ENCODE assay signal across 11 mouse cellular contexts in genomic region chr11:14183258-14183968, GRCm38 (mm10).
DNase-seq lines count a peak whose midpoint lies in the region; ATAC-seq and TF ChIP-seq lines count a peak whose summit lies in the region.
"Had no signal": no experiment of that assay in that cellular context is flagged by ENCODE, and none has a peak within 500 bp of the region (broad histone marks: within the 10 kb centered on the region; RNA-seq: fewer than 3 reads in every experiment).

No protein-coding gene starts in this region.

- no peaks in the 10 kb centered on the region for H3K9me3 ChIP-seq in forebrain, embryonic 15.5 days
- H3K9me3 ChIP-seq in forebrain, embryonic 13.5 days (replicated peaks) = no peaks in the 10 kb centered on the region
- H3K9me3 ChIP-seq in kidney, postnatal 0 days (replicated peaks; ENCODE audit: low read length) = no peaks in the 10 kb centered on the region
- no peaks in the 10 kb centered on the region for H3K9me3 ChIP-seq in intestine, embryonic 16.5 days (ENCODE audit: control insufficient read depth, low read length)
- no peaks in the 10 kb centered on the region for H3K9me3 ChIP-seq in liver, embryonic 14.5 days (ENCODE audit: control insufficient read depth, low read length)

- peak; percentile 10 for DNase-seq in kidney, postnatal 0 days (ENCODE audit: low spot score)
- no peak for DNase-seq in kidney, postnatal 10 days
- DNase-seq in liver, embryonic 14.5 days (ENCODE audit: low read depth in 3 of 3, low spot score in 3 of 3) = peak in 1 of 3 experiments; percentile 11
- DNase-seq in right cerebral cortex, postnatal 4 days = no peak
- DNase-seq: cerebellum, adult 9-11 months; heart, adult 11 months had no signal

- ATAC-seq in forebrain, embryonic 15.5 days (replicated peaks) = 0 out of 2 replicates have a peak, but pooled peaks have one; percentile 26
- no peak for ATAC-seq in forebrain, embryonic 13.5 days
- ATAC-seq in kidney, postnatal 0 days (replicated peaks; ENCODE audit: low FRiP score, low read depth) = peak; percentile 73; the same call in 1 of the 2 replicates
- ATAC-seq in intestine, embryonic 16.5 days = peak; percentile 95
- peak; percentile 70 for ATAC-seq in liver, embryonic 14.5 days (ENCODE audit: insufficient read depth)
- ATAC-seq: hindbrain, postnatal 0 days had no signal

- peaks cover 5% of the 10 kb centered on the region; the same call in 1 of the 2 replicates for H3K4me1 ChIP-seq in forebrain, embryonic 15.5 days
- H3K4me1 ChIP-seq in forebrain, embryonic 13.5 days = peaks cover 14% of the 10 kb centered on the region
- no peaks in the 10 kb centered on the region for H3K4me1 ChIP-seq in kidney, postnatal 0 days (replicated peaks; ENCODE audit: insufficient read depth, low read length)
- no peaks in the 10 kb centered on the region for H3K4me1 ChIP-seq in intestine, embryonic 16.5 days (ENCODE audit: control insufficient read depth, insufficient read depth, low read length)
- no peaks in the 10 kb centered on the region for H3K4me1 ChIP-seq in liver, embryonic 14.5 days (replicated peaks; ENCODE audit: control insufficient read depth in 2 of 2, insufficient read depth in 2 of 2, low read length in 1 of 2)

- TF ChIP-seq EP300 in liver, embryonic 14.5 days (IDR thresholded peaks at IDR 0.05; ENCODE audit: low read depth) = no peak

- no peak overlapping the region for H3K9ac ChIP-seq in forebrain, embryonic 15.5 days (replicated peaks)
- H3K9ac ChIP-seq in forebrain, embryonic 13.5 days = no peak overlapping the region
- H3K9ac ChIP-seq in kidney, postnatal 0 days (ENCODE audit: low read depth, low read length) = no peak overlapping the region
- no peak overlapping the region for H3K9ac ChIP-seq in intestine, embryonic 16.5 days (ENCODE audit: low read depth, low read length)
- H3K9ac ChIP-seq in liver, embryonic 14.5 days (replicated peaks) = no peak overlapping the region

- no peak for TF ChIP-seq CTCF in kidney, postnatal 0 days (IDR thresholded peaks at IDR 0.05; ENCODE audit: low read depth)
- TF ChIP-seq CTCF in liver, embryonic 14.5 days (IDR thresholded peaks at IDR 0.05; ENCODE audit: low read depth) = no peak

- no peak overlapping the region; the same call in 1 of the 2 replicates for H3K27ac ChIP-seq in forebrain, embryonic 15.5 days (replicated peaks)
- no peak overlapping the region for H3K27ac ChIP-seq in forebrain, embryonic 13.5 days
- no peak overlapping the region for H3K27ac ChIP-seq in kidney, postnatal 0 days
- no peak overlapping the region for H3K27ac ChIP-seq in intestine, embryonic 16.5 days (ENCODE audit: low read length)
- H3K27ac ChIP-seq in liver, embryonic 14.5 days = no peak overlapping the region
- H3K27ac ChIP-seq: hindbrain, postnatal 0 days; macrophage had no signal

- no peaks in the 10 kb centered on the region for H3K36me3 ChIP-seq in forebrain, embryonic 15.5 days
- no peaks in the 10 kb centered on the region for H3K36me3 ChIP-seq in forebrain, embryonic 13.5 days (ENCODE audit: poor library complexity, severe bottlenecking)
- no peaks in the 10 kb centered on the region for H3K36me3 ChIP-seq in kidney, postnatal 0 days (ENCODE audit: insufficient read depth, low read length)
- no peaks in the 10 kb centered on the region for H3K36me3 ChIP-seq in intestine, embryonic 16.5 days (ENCODE audit: control insufficient read depth, insufficient read depth, low read length)
- H3K36me3 ChIP-seq in liver, embryonic 14.5 days (replicated peaks; ENCODE audit: control insufficient read depth, insufficient read depth, low read depth) = no peaks in the 10 kb centered on the region

- H3K4me3 ChIP-seq in forebrain, embryonic 15.5 days = no peak overlapping the region
- no peak overlapping the region for H3K4me3 ChIP-seq in forebrain, embryonic 13.5 days
- H3K4me3 ChIP-seq in kidney, postnatal 0 days (replicated peaks; ENCODE audit: low read depth, low read length) = no peak overlapping the region
- no peak overlapping the region for H3K4me3 ChIP-seq in intestine, embryonic 16.5 days (ENCODE audit: low read length)
- H3K4me3 ChIP-seq in liver, embryonic 14.5 days (ENCODE audit: insufficient read depth in 1 of 2, low read depth in 2 of 2, low read length in 2 of 2) = no peak overlapping the region

- WGBS in forebrain, embryonic 15.5 days = 30% methylated on average over 1 of the region's 1 CpGs
- WGBS in forebrain, embryonic 13.5 days = 26% methylated on average over 1 of the region's 1 CpGs
- WGBS in kidney, postnatal 0 days = 52% methylated on average over 1 of the region's 1 CpGs
- 35% methylated on average over 1 of the region's 1 CpGs for WGBS in intestine, embryonic 16.5 days
- WGBS in liver, embryonic 14.5 days (ENCODE audit: insufficient replicate concordance) = 47% methylated on average over 1 of the region's 1 CpGs

- H3K27me3 ChIP-seq in forebrain, embryonic 15.5 days = no peaks in the 10 kb centered on the region
- no peaks in the 10 kb centered on the region for H3K27me3 ChIP-seq in forebrain, embryonic 13.5 days
- no peaks in the 10 kb centered on the region for H3K27me3 ChIP-seq in kidney, postnatal 0 days (ENCODE audit: insufficient read depth, low read length)
- H3K27me3 ChIP-seq in intestine, embryonic 16.5 days (replicated peaks; ENCODE audit: control insufficient read depth, insufficient read depth, low read length) = no peaks in the 10 kb centered on the region
- no peaks in the 10 kb centered on the region for H3K27me3 ChIP-seq in liver, embryonic 14.5 days (ENCODE audit: control insufficient read depth, insufficient read depth, low read length)

- no peak overlapping the region for H3K4me2 ChIP-seq in forebrain, embryonic 15.5 days (replicated peaks)
- no peak overlapping the region for H3K4me2 ChIP-seq in forebrain, embryonic 13.5 days
- H3K4me2 ChIP-seq in kidney, postnatal 0 days (ENCODE audit: low read length) = no peak overlapping the region
- no peak overlapping the region for H3K4me2 ChIP-seq in intestine, embryonic 16.5 days (ENCODE audit: low read depth, low read length)
- H3K4me2 ChIP-seq in liver, embryonic 14.5 days (ENCODE audit: low read depth) = no peak overlapping the region
